10 mouse cellular contexts compared by ENCODE assay signal in the genomic region with DNA sequence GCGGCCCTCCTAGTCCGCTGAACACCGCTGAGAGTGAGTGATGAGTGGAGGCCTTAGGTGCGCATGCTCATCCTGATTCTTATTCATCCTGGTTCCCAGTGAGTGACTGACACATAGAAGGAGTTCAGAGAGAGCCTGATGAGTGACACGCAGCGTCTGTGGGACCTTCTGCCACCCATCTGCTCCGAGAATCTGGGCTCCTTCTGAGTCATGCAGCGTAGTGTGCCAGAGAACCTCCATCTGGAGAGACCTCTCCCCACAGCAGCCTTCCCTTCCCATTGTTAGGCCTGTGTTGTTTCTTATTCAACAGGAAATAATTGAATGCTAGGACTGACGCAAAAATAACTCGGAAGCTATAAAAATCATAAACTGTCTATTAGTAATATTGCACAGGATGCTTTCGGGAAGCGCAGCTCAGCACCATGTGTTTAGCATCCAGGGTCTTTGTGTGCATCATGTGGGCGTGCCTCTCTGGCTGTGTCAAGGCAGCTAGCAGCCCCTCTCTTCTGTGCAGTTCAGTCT.
DNase-seq lines count a peak whose midpoint lies in the region; ATAC-seq and TF ChIP-seq lines count a peak whose summit lies in the region.
"Had no signal": no experiment of that assay in that cellular context is flagged by ENCODE, and none has a peak within 500 bp of the region (broad histone marks: within the 10 kb centered on the region; RNA-seq: fewer than 3 reads in every experiment).

No protein-coding gene starts in this region.

- no peaks in the 10 kb centered on the region for H3K27me3 ChIP-seq in limb, embryonic 14.5 days (ENCODE audit: control insufficient read depth, insufficient read depth, low read length)
- H3K27me3 ChIP-seq in limb, embryonic 10.5 days (ENCODE audit: low read depth, poor library complexity, severe bottlenecking): no peaks in the 10 kb centered on the region
- no peaks in the 10 kb centered on the region for H3K27me3 ChIP-seq in forebrain, postnatal 0 days (ENCODE audit: insufficient read depth, low read length)
- H3K27me3 ChIP-seq in midbrain, embryonic 10.5 days (ENCODE audit: low read depth, poor library complexity, severe bottlenecking): no peaks in the 10 kb centered on the region

- WGBS in limb, embryonic 14.5 days: 87% methylated on average over 13 of the region's 13 CpGs
- 92% methylated on average over 13 of the region's 13 CpGs for whole genome bisulfite sequencing in limb, embryonic 10.5 days
- 55% methylated on average over 13 of the region's 13 CpGs for WGBS in forebrain, postnatal 0 days
- WGBS in midbrain, embryonic 10.5 days: 91% methylated on average over 13 of the region's 13 CpGs

- no peak overlapping the region for H3K4me2 ChIP-seq in limb, embryonic 14.5 days (replicated peaks; ENCODE audit: low read depth, low read length, severe bottlenecking)
- no peak overlapping the region for H3K4me2 ChIP-seq in forebrain, postnatal 0 days (ENCODE audit: low read depth)

- no peak overlapping the region for H3K9ac ChIP-seq in limb, embryonic 14.5 days (ENCODE audit: low read depth, low read length, severe bottlenecking)
- no peak overlapping the region for H3K9ac ChIP-seq in forebrain, postnatal 0 days

- no peak; the same call in 1 of the 2 replicates for TF ChIP-seq CTCF in forebrain, postnatal 0 days (IDR thresholded peaks at IDR 0.05; ENCODE audit: low read depth)

- no peaks in the 10 kb centered on the region; the same call in 1 of the 2 replicates for H3K4me1 ChIP-seq in limb, embryonic 14.5 days (ENCODE audit: control insufficient read depth, insufficient read depth, low read length)
- no peaks in the 10 kb centered on the region for H3K4me1 ChIP-seq in limb, embryonic 10.5 days
- H3K4me1 ChIP-seq in forebrain, postnatal 0 days (ENCODE audit: insufficient read depth): no peaks in the 10 kb centered on the region
- no peaks in the 10 kb centered on the region for H3K4me1 ChIP-seq in midbrain, embryonic 10.5 days

- TF ChIP-seq POLR2A in limb, embryonic 14.5 days (IDR thresholded peaks at IDR 0.05; ENCODE audit: borderline replicate concordance, extremely low read depth, insufficient read depth, insufficient read length): no peak

- H3K4me3 ChIP-seq in limb, embryonic 14.5 days (replicated peaks; ENCODE audit: low read length): no peak overlapping the region
- H3K4me3 ChIP-seq in limb, embryonic 10.5 days: no peak overlapping the region
- no peak overlapping the region for H3K4me3 ChIP-seq in forebrain, postnatal 0 days (ENCODE audit: low read depth, low read length)
- no peak overlapping the region for H3K4me3 ChIP-seq in midbrain, embryonic 10.5 days
- H3K4me3 ChIP-seq: myocyte had no signal

- peak; percentile 38 for DNase-seq in limb, embryonic 14.5 days (ENCODE audit: low spot score)
- no peak for DNase-seq in limb, embryonic 10.5 days (ENCODE audit: low spot score)
- peak; percentile 90 for DNase-seq in forebrain, postnatal 0 days
- DNase-seq in left cerebral cortex, adult 11 months (ENCODE audit: low spot score): peak; percentile 25
- peak; percentile 48 for DNase-seq in right cerebral cortex, postnatal 14 days
- no peak for DNase-seq in liver
- DNase-seq in midbrain, embryonic 10.5 days (ENCODE audit: low spot score): no peak
- DNase-seq: thymus, adult 18-20 months had no signal

- H3K36me3 ChIP-seq in limb, embryonic 14.5 days (ENCODE audit: control insufficient read depth, insufficient read depth, low read length): no peaks in the 10 kb centered on the region
- no peaks in the 10 kb centered on the region for H3K36me3 ChIP-seq in limb, embryonic 10.5 days
- no peaks in the 10 kb centered on the region for H3K36me3 ChIP-seq in forebrain, postnatal 0 days (ENCODE audit: insufficient read depth)
- H3K36me3 ChIP-seq in midbrain, embryonic 10.5 days: no peaks in the 10 kb centered on the region

- no peak for ATAC-seq in limb, embryonic 14.5 days (ENCODE audit: low FRiP score, low read depth)
- peak; percentile 96 for ATAC-seq in forebrain, postnatal 0 days
- no peak for ATAC-seq in granulocyte monocyte progenitor cell, adult 5-6 weeks (replicated peaks; ENCODE audit: poor library complexity, severe bottlenecking)

- H3K9me3 ChIP-seq in limb, embryonic 14.5 days (ENCODE audit: control insufficient read depth, low read length): no peaks in the 10 kb centered on the region
- no peaks in the 10 kb centered on the region for H3K9me3 ChIP-seq in limb, embryonic 10.5 days (replicated peaks)
- H3K9me3 ChIP-seq in forebrain, postnatal 0 days (ENCODE audit: low read length): no peaks in the 10 kb centered on the region
- H3K9me3 ChIP-seq in midbrain, embryonic 10.5 days (replicated peaks): no peaks in the 10 kb centered on the region

- H3K27ac ChIP-seq in limb, embryonic 14.5 days (replicated peaks; ENCODE audit: low read depth, low read length): no peak overlapping the region
- no peak overlapping the region for H3K27ac ChIP-seq in limb, embryonic 10.5 days
- peak overlapping the region; percentile 65 for H3K27ac ChIP-seq in forebrain, postnatal 0 days (ENCODE audit: low read depth, low read length)
- no peak overlapping the region for H3K27ac ChIP-seq in midbrain, embryonic 10.5 days (replicated peaks)

Comparison
In these comparisons a context has a peak if more than half of its experiments do, and no peak if none do; other contexts are left out.
1. DNase-seq: peak in limb, embryonic 14.5 days (single experiment), forebrain, postnatal 0 days (single experiment), left cerebral cortex, adult 11 months (single experiment) and right cerebral cortex, postnatal 14 days (single experiment); none in limb, embryonic 10.5 days (single experiment), liver (single experiment) and midbrain, embryonic 10.5 days (single experiment).